Mouse (Mus musculus) small intestine, adult 2 months (tissue): ENCODE measurements around the gene Tepp. TPM values are rescaled to one million over a fixed set of nuclear protein-coding genes. Genes with fewer than 3 reads are reported as not detected.

Source experiments
- H3K27ac ChIP-seq: fragments of 200-500 bp; 2 replicates; pipeline ENCODE4 v1.5.1; 2012; ENCODE audit warnings: low read depth, low read length, control low read depth, inconsistent platforms; ENCODE audit not compliant: insufficient read depth
- H3K27me3 ChIP-seq: fragments of 200-500 bp; 2 replicates; pipeline ENCODE4 v1.6.1; 2012; ENCODE audit warnings: mild to moderate bottlenecking, moderate library complexity, low read length, inconsistent platforms; ENCODE audit not compliant: control insufficient read depth, insufficient read depth
- H3K36me3 ChIP-seq: fragments of 200-500 bp; 2 replicates; pipeline ENCODE4 v1.6.1; 2012; ENCODE audit warnings: mild to moderate bottlenecking, low read length, control low read depth, inconsistent platforms; ENCODE audit not compliant: control insufficient read depth, insufficient read depth
- H3K4me1 ChIP-seq: fragments of 200-500 bp; 2 replicates; pipeline ENCODE4 v1.6.1; 2012; ENCODE audit warnings: low read length, inconsistent platforms, mixed read lengths; ENCODE audit not compliant: control insufficient read depth, insufficient read depth, insufficient read length
- H3K4me3 ChIP-seq: fragments of 200-500 bp; 2 replicates; pipeline ENCODE4 v1.5.1; 2012; ENCODE audit warnings: low read depth, mild to moderate bottlenecking, control low read depth, inconsistent platforms, low read length, moderate library complexity
- CTCF ChIP-seq: fragments of 200-500 bp; IDR thresholded peaks from 2 replicates; pipeline ENCODE4 v1.5.1; 2012; ENCODE audit warnings: low read depth, mild to moderate bottlenecking, control low read depth, inconsistent platforms, low read length, moderate library complexity, mixed read lengths; ENCODE audit not compliant: insufficient replicate concordance, insufficient read length; ENCODE audit errors: extremely low read depth
- POLR2A ChIP-seq: fragments of 200-500 bp; IDR thresholded peaks from 2 replicates; pipeline ENCODE4 v1.6.1; 2012; ENCODE audit warnings: low read depth, mild to moderate bottlenecking, control low read depth, inconsistent platforms, low read length, moderate library complexity
- WGBS: fragments of 180-500 bp; shearing (Covaris S2); methylation state at CpG from one replicate; pipeline ENCODE4 v1.1.7; 2018; 5-methylcytosine and 5-hydroxymethylcytosine counted together
- polyA plus RNA-seq: library from polyadenylated mRNA; depleted of rRNA; stranded (reverse); fragments of >200 nt; gene quantifications from 2 replicates; pipeline ENCODE4 v1.2.3, GENCODE M21; 2012

Tepp gene
- polyA plus RNA-seq, 1 experiment = not detected

DNA sequence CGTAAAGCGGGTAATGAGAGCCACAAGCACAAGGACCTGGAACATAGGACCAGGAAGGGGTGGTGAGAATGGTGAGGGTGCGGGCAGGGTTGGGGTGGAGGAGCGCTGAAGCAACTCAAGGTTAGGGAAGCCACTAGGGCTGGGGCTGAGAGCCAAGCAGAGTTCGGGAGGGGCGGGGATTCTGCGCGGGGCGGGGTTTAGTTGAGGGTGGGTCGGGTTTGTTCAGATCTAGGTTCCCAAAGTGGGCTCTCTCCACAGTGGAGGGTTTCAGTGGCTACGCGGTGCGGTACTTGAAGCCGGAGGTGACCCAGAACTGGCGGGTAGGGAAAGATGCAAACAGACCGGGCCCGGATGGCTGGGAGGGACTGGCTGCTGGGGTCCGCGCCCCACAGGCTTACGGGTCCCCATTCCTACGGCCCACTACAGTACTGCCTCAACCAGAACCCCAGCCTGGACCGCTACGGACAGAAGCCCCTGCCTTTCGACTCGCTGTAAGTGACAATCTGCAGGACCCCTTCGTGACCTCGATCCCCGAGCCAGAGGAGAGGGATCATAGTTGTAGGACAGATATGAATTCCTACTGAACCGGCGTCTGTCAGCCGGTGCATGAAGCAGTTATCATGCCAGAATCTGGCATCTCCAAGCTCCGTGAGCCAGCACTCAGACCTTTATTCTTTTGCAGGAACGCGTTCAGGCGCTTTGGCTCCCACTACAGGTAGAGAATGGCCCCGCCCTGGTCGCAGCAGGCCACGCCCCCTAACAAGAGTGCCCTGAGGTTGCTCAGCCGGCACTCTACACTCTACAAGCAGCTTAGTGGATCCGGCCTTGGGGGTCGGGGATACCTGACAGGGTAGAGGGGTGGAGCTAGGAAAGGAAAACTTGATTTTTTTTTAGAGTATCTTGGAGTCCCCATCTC, 10.1 kb downstream of the Tepp start:
- peaks cover 3% of the 10 kb centered on the region for H3K4me1 ChIP-seq
- H3K27ac ChIP-seq = no peak overlapping the region
- H3K36me3 ChIP-seq = 0 out of 2 replicates have a peak, but pooled peaks cover 3% of the 10 kb centered on the region
- TF ChIP-seq POLR2A (no peak), CTCF (peak; percentile 48; the same call in 1 of the 2 replicates)
- peak overlapping the region; percentile 53 for H3K4me3 ChIP-seq
- H3K27me3 ChIP-seq = no peaks in the 10 kb centered on the region
- WGBS = 3% methylated on average over 41 of the region's 41 CpGs

GRCm38 (mm10) chr8:95323201-95323600, 12.8 kb downstream of the Tepp start:
- Histone ChIP-seq H3K4me1 (peaks cover 3% of the 10 kb centered on the region), H3K27ac (no peak overlapping the region), H3K4me3 (no peak overlapping the region), H3K36me3 (peaks cover 19% of the 10 kb centered on the region), H3K27me3 (no peaks in the 10 kb centered on the region)
- 76% methylated on average over 3 of the region's 3 CpGs for WGBS
- TF ChIP-seq CTCF = no peak
- no peak for TF ChIP-seq POLR2A

DNA sequence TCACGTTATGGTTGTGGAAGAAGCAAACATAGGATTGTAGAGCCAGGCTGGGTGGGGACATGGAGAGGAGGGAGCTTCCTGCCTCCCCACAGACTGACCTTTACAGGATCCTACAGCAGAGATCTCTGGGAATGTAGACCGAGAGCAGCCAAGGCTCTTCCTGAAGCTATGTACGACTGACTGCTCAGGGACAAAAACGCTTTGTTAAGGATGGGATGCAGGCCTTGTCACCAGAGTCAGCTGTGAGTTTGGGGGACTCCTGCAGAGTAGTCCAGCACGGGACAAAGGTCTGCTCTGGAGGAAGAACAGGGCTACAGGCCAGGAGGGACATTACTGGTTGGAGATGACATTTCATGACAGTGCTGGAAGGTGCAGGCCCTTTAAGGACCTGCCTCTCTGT, 14.3 kb downstream of the Tepp start:
- H3K36me3 ChIP-seq = peaks cover 31% of the 10 kb centered on the region
- H3K4me3 ChIP-seq = no peak overlapping the region
- TF ChIP-seq CTCF (no peak), POLR2A (no peak)
- H3K27me3 ChIP-seq = no peaks in the 10 kb centered on the region
- H3K4me1 ChIP-seq = peaks cover 3% of the 10 kb centered on the region
- H3K27ac ChIP-seq = no peak overlapping the region
- WGBS = 68% methylated on average over 5 of the region's 5 CpGs

- H3K27ac ChIP-seq = no peak overlapping the region
- no peak overlapping the region for H3K4me3 ChIP-seq
- H3K36me3 ChIP-seq = peaks cover 31% of the 10 kb centered on the region
- 83% methylated on average over 5 of the region's 5 CpGs for WGBS
- no peaks in the 10 kb centered on the region for H3K27me3 ChIP-seq
- TF ChIP-seq CTCF (no peak), POLR2A (no peak)
- H3K4me1 ChIP-seq = peaks cover 2% of the 10 kb centered on the region; the same call in 1 of the 2 replicates
Measured at GRCm38 (mm10) chr8:95326822-95327221, 16.5 kb downstream of the Tepp start.

DNA sequence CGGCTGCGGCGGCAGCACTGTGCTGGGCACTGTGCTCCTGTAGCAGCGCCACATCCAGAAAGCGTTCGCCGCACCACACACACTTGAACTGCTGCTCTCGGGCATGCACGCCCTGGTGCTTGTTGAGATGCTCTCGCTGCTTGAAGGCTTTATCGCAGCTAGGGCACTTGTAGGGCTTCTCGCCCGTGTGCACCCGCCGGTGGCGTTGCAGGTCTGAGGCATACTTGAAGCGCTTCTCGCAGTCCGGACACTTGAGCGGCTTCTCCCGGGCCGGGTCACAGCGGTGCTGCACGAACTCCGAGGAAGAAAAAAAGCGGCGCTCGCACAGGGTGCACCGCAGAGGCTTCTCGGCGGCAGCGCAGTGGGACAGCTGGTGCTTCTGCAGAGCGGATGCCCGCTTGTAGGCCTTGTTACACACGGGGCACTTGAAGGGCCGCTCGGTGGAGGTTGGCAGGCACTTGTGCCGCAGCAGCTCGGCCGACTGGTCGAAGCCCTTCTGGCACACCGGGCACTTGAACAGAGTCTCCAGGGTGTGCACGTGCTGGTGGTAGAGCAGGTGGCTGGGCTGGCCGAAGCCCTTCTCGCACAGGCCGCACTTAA, 17.6 kb downstream of the Tepp start:
- H3K4me1 ChIP-seq = peaks cover 2% of the 10 kb centered on the region; the same call in 1 of the 2 replicates
- WGBS = 95% methylated on average over 46 of the region's 46 CpGs
- no peak overlapping the region for H3K27ac ChIP-seq
- H3K4me3 ChIP-seq = no peak overlapping the region
- TF ChIP-seq CTCF (no peak), POLR2A (no peak)
- H3K36me3 ChIP-seq = peaks cover 31% of the 10 kb centered on the region
- no peaks in the 10 kb centered on the region for H3K27me3 ChIP-seq

DNA sequence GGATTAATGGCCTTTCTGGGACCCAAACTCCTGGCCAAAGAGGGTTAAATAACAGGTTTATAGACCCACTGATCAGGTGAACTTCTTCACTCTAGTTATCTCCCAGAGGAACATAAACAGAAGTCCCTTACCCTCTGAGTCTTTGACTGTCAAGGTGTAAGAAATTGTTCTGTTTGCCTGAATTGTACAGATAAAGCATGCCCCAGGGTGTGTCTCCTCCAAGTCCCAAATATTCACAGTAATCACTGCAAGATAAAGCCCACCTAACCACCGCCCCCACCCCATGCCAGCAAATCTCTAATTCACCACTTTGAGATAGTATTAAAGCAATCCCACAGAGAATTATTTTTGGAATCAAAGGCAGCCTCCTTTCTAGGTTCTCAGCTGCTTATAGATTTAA, 20.0 kb downstream of the Tepp start:
- Histone ChIP-seq H3K4me1 (peaks cover 2% of the 10 kb centered on the region; the same call in 1 of the 2 replicates), H3K4me3 (no peak overlapping the region), H3K27ac (no peak overlapping the region), H3K36me3 (peaks cover 41% of the 10 kb centered on the region), H3K27me3 (no peaks in the 10 kb centered on the region)
- WGBS = 41% methylated on average over 1 of the region's 1 CpGs
- no peak for TF ChIP-seq CTCF

DNA sequence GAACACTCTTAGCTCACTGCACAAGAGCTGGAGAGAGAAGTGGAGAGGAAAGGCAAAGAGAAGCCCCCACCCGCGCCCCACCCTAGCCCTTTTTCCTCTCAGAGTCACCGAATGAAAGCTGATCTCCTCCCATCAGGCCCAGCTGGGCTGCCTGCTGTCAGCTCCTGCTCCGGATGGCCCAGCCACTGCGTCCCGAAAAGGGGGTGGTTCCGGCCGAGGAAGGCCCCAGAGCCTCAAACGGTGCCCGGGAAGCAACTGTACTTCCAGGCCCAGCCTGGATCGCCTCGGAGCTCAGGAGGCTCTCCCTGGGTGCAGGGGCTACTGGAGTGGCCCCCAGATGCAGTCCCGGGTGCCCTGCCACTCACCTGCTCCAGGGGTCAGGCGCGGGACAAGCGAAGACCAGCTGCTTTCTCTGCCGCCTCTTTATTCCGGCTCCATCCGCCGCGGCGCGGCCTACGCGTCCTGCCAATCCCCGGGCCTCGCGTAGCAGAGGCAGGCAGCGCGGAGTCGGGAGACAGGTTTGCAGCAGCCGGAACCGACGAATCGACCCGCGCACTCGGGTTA, 20.9 kb downstream of the Tepp start:
- H3K27me3 ChIP-seq = no peaks in the 10 kb centered on the region
- H3K36me3 ChIP-seq = peaks cover 37% of the 10 kb centered on the region
- H3K4me1 ChIP-seq = peaks cover 2% of the 10 kb centered on the region; the same call in 1 of the 2 replicates
- H3K27ac ChIP-seq = peak overlapping the region; percentile 82
- H3K4me3 ChIP-seq = peak overlapping the region; percentile 94
- 1% methylated on average over 38 of the region's 38 CpGs for WGBS
- no peak for TF ChIP-seq CTCF
- TF ChIP-seq POLR2A = no peak; the same call in 1 of the 2 replicates
